Comparison of ENCODE assay signal across 22 mouse cellular contexts in the genomic region with DNA sequence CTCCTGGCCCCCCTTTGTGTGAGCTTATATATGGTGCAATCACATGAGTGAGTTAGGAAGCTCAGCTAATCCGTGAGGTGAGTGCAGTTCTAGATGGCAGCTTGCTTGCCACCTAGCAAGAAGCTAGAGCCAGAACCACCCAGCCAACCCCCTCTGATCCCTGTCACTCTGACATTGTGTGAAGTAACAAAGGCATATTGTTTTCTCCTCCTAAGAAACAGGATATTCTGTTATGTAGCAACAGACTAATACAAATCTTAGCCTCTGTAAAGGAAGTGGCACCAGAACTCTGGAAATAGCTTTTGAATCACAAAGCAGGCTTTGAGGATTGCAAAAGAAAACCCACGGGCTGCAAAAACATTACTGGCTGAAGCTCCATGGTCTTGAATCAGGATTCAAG. TPM values are rescaled to one million over a fixed set of nuclear protein-coding genes. Genes with fewer than 3 reads are reported as not detected.
DNase-seq lines count a peak whose midpoint lies in the region; ATAC-seq and TF ChIP-seq lines count a peak whose summit lies in the region.
"Had no signal": no experiment of that assay in that cellular context is flagged by ENCODE, and none has a peak within 500 bp of the region (broad histone marks: within the 10 kb centered on the region; RNA-seq: fewer than 3 reads in every experiment).

No protein-coding gene starts in this region.

- no peak for ATAC-seq in lung, postnatal 0 days
- no peak for ATAC-seq in intestine, embryonic 15.5 days
- ATAC-seq in forebrain, embryonic 15.5 days (replicated peaks), result no peak
- no peak for ATAC-seq in kidney, embryonic 14.5 days (ENCODE audit: low FRiP score, low TSS enrichment)
- ATAC-seq: midbrain, embryonic 15.5 days had no signal

- no peaks in the 10 kb centered on the region for H3K27me3 ChIP-seq in lung, postnatal 0 days (replicated peaks; ENCODE audit: insufficient read depth, low read length)
- H3K27me3 ChIP-seq in intestine, embryonic 15.5 days (replicated peaks), result no peaks in the 10 kb centered on the region
- no peaks in the 10 kb centered on the region for H3K27me3 ChIP-seq in forebrain, embryonic 15.5 days
- no peaks in the 10 kb centered on the region for H3K27me3 ChIP-seq in kidney, embryonic 14.5 days (ENCODE audit: control insufficient read depth, insufficient read depth, low read length)
- H3K27me3 ChIP-seq: liver, embryonic 13.5 days; midbrain, embryonic 15.5 days; stomach, embryonic 15.5 days had no signal

- no peaks in the 10 kb centered on the region for H3K4me1 ChIP-seq in lung, postnatal 0 days (ENCODE audit: insufficient read depth, low read depth, low read length)
- H3K4me1 ChIP-seq in bone marrow macrophage, adult 2 months (ENCODE audit: control insufficient read depth, insufficient read depth, low read length), result peaks cover 40% of the 10 kb centered on the region
- H3K4me1 ChIP-seq in intestine, embryonic 15.5 days (replicated peaks), result peaks cover 13% of the 10 kb centered on the region; the same call in 1 of the 2 replicates
- peaks cover 21% of the 10 kb centered on the region for H3K4me1 ChIP-seq in forebrain, embryonic 15.5 days
- H3K4me1 ChIP-seq in kidney, embryonic 14.5 days (ENCODE audit: control insufficient read depth, insufficient read depth, low read length), result 0 out of 2 replicates have a peak, but pooled peaks cover 6% of the 10 kb centered on the region

- TF ChIP-seq CTCF in lung, postnatal 0 days (IDR thresholded peaks at IDR 0.05), result no peak
- no peak for TF ChIP-seq CTCF in bone marrow macrophage, adult 2 months (IDR thresholded peaks at IDR 0.05; ENCODE audit: low read depth, low read length)

- 36% methylated on average over 2 of the region's 2 CpGs for WGBS in lung, postnatal 0 days
- 44% methylated on average over 2 of the region's 2 CpGs for WGBS in intestine, embryonic 15.5 days
- 37% methylated on average over 2 of the region's 2 CpGs for WGBS in forebrain, embryonic 15.5 days
- 72% methylated on average over 2 of the region's 2 CpGs for WGBS in kidney, embryonic 14.5 days

- no peak for TF ChIP-seq POLR2A in bone marrow macrophage, adult 2 months (IDR thresholded peaks at IDR 0.05; ENCODE audit: borderline replicate concordance, low read depth, low read length)

- no peak overlapping the region for H3K27ac ChIP-seq in lung, postnatal 0 days (ENCODE audit: low read length)
- peak overlapping the region; percentile 98 for H3K27ac ChIP-seq in bone marrow macrophage, adult 2 months (ENCODE audit: insufficient read depth, low read depth, low read length)
- peak overlapping the region; percentile 63 for H3K27ac ChIP-seq in intestine, embryonic 15.5 days
- H3K27ac ChIP-seq in forebrain, embryonic 15.5 days (replicated peaks), result no peak overlapping the region
- no peak overlapping the region for H3K27ac ChIP-seq in kidney, embryonic 14.5 days (ENCODE audit: low read depth, low read length)
- H3K27ac ChIP-seq: liver, embryonic 13.5 days; midbrain, embryonic 15.5 days had no signal

- peaks cover 5% of the 10 kb centered on the region; the same call in 1 of the 2 replicates for H3K36me3 ChIP-seq in lung, postnatal 0 days (ENCODE audit: insufficient read depth, low read length)
- peaks cover 4% of the 10 kb centered on the region; the same call in 1 of the 2 replicates for H3K36me3 ChIP-seq in intestine, embryonic 15.5 days
- peaks cover 14% of the 10 kb centered on the region; the same call in 1 of the 2 replicates for H3K36me3 ChIP-seq in forebrain, embryonic 15.5 days
- H3K36me3 ChIP-seq in kidney, embryonic 14.5 days (ENCODE audit: control insufficient read depth, insufficient read depth, low read length), result peaks cover 18% of the 10 kb centered on the region
- H3K36me3 ChIP-seq: midbrain, embryonic 15.5 days; stomach, embryonic 15.5 days had no signal

- H3K9me3 ChIP-seq in lung, postnatal 0 days (ENCODE audit: low read length), result no peaks in the 10 kb centered on the region
- H3K9me3 ChIP-seq in intestine, embryonic 15.5 days, result no peaks in the 10 kb centered on the region
- no peaks in the 10 kb centered on the region for H3K9me3 ChIP-seq in forebrain, embryonic 15.5 days
- H3K9me3 ChIP-seq in kidney, embryonic 14.5 days (ENCODE audit: control insufficient read depth, low read length), result no peaks in the 10 kb centered on the region
- H3K9me3 ChIP-seq: G1E; liver, embryonic 13.5 days; midbrain, embryonic 15.5 days; stomach, embryonic 15.5 days had no signal

- TF ChIP-seq EP300 in lung, postnatal 0 days (IDR thresholded peaks at IDR 0.05), result no peak

- no peak overlapping the region for H3K4me2 ChIP-seq in lung, postnatal 0 days (replicated peaks; ENCODE audit: low read depth, low read length)
- H3K4me2 ChIP-seq in intestine, embryonic 15.5 days (replicated peaks), result peak overlapping the region; percentile 14; the same call in 1 of the 2 replicates
- H3K4me2 ChIP-seq in forebrain, embryonic 15.5 days (replicated peaks), result no peak overlapping the region
- H3K4me2 ChIP-seq in kidney, embryonic 14.5 days (replicated peaks; ENCODE audit: low read depth, low read length), result no peak overlapping the region
- H3K4me2 ChIP-seq: liver, embryonic 13.5 days; midbrain, embryonic 15.5 days; stomach, embryonic 15.5 days had no signal

- 0 out of 2 replicates have a peak overlapping the region, but pooled peaks have one; percentile 8 for H3K9ac ChIP-seq in lung, postnatal 0 days (replicated peaks; ENCODE audit: low read depth)
- no peak overlapping the region for H3K9ac ChIP-seq in intestine, embryonic 15.5 days
- H3K9ac ChIP-seq in forebrain, embryonic 15.5 days (replicated peaks), result no peak overlapping the region
- no peak overlapping the region for H3K9ac ChIP-seq in kidney, embryonic 14.5 days (ENCODE audit: low read depth, low read length)
- H3K9ac ChIP-seq: liver, embryonic 13.5 days; midbrain, embryonic 15.5 days; stomach, embryonic 15.5 days had no signal

- H3K4me3 ChIP-seq in lung, postnatal 0 days (ENCODE audit: low read depth, low read length), result no peak overlapping the region
- H3K4me3 ChIP-seq in bone marrow macrophage, adult 2 months (ENCODE audit: insufficient read depth, low read length), result peak overlapping the region; percentile 10; the same call in 1 of the 2 replicates
- H3K4me3 ChIP-seq in intestine, embryonic 15.5 days (replicated peaks), result no peak overlapping the region
- no peak overlapping the region for H3K4me3 ChIP-seq in forebrain, embryonic 15.5 days
- H3K4me3 ChIP-seq in kidney, embryonic 14.5 days (ENCODE audit: low read length), result no peak overlapping the region
- H3K4me3 ChIP-seq: liver, embryonic 13.5 days; midbrain, embryonic 15.5 days; stomach, embryonic 15.5 days had no signal

- DNase-seq in lung, postnatal 0 days (ENCODE audit: low spot score), result peak; percentile 26
- no peak for DNase-seq in lung, postnatal 14 days
- peak; percentile 49 for DNase-seq in 416B (ENCODE audit: low read depth)
- no peak for DNase-seq in testis, postnatal 10 days (ENCODE audit: low spot score)
- DNase-seq: adrenal gland, postnatal 25 days; cerebellum, adult 9-11 months; embryo, embryonic 11 days; gastrocnemius, postnatal 25 days; kidney, adult 11 months; kidney, postnatal 14 days; layer of hippocampus, adult 9-11 months; liver, embryonic 13.5 days had no signal

RNA-seq across cellular contexts. Expression of a gene that starts 4.3 kb away (rescaled TPM):
- polyA plus RNA-seq in lung, postnatal 0 days (2015; fragmentation: Nextera tagmentation; extraction: Ambion mirVana), result 41.8 and 45.6 TPM in 2 replicates
- 35.7 and 40.1 TPM in 2 replicates for polyA plus RNA-seq in bone marrow macrophage, adult 2 months (2012; ENCODE audit: insufficient read depth, insufficient read length, missing spikeins)
- polyA plus RNA-seq in intestine, embryonic 15.5 days (2015; fragmentation: Nextera tagmentation; extraction: Ambion mirVana), result 169 and 187 TPM in 2 replicates
- 154 and 159 TPM in 2 replicates for polyA plus RNA-seq in forebrain, embryonic 15.5 days (2015; fragmentation: Nextera tagmentation; extraction: Ambion mirVana)
- polyA plus RNA-seq in kidney, embryonic 14.5 days (2014; fragmentation: Nextera tagmentation; extraction: Ambion mirVana), result 135 and 148 TPM in 2 replicates

RNA-seq across cellular contexts. Expression of a gene that starts 26.4 kb away (rescaled TPM):
- 0.88 and 1.2 TPM in 2 replicates for polyA plus RNA-seq in lung, postnatal 0 days (2015; fragmentation: Nextera tagmentation; extraction: Ambion mirVana)
- polyA plus RNA-seq in bone marrow macrophage, adult 2 months (2012; ENCODE audit: insufficient read depth, insufficient read length, missing spikeins), result not detected in 2 replicates
- polyA plus RNA-seq in intestine, embryonic 15.5 days (2015; fragmentation: Nextera tagmentation; extraction: Ambion mirVana), result not detected in 2 replicates
- not detected in 2 replicates for polyA plus RNA-seq in forebrain, embryonic 15.5 days (2015; fragmentation: Nextera tagmentation; extraction: Ambion mirVana)
- polyA plus RNA-seq in kidney, embryonic 14.5 days (2014; fragmentation: Nextera tagmentation; extraction: Ambion mirVana), result 0.60 TPM in 1 of 2 replicates, not detected in the other
- polyA plus RNA-seq: G1E; heart, embryonic 14.5 days; liver, embryonic 13.5 days; lung, embryonic 16.5 days; neural tube, embryonic 11.5 days had no signal

RNA-seq across cellular contexts. Expression of a gene that starts 27.6 kb away (rescaled TPM):
- 0.17 TPM in 1 of 2 replicates, not detected in the other for polyA plus RNA-seq in lung, postnatal 0 days (2015; fragmentation: Nextera tagmentation; extraction: Ambion mirVana)
- polyA plus RNA-seq in bone marrow macrophage, adult 2 months (2012; ENCODE audit: insufficient read depth, insufficient read length, missing spikeins), result not detected in 2 replicates
- 0.45 and 0.56 TPM in 2 replicates for polyA plus RNA-seq in intestine, embryonic 15.5 days (2015; fragmentation: Nextera tagmentation; extraction: Ambion mirVana)
- polyA plus RNA-seq in forebrain, embryonic 15.5 days (2015; fragmentation: Nextera tagmentation; extraction: Ambion mirVana), result 0.27 and 0.29 TPM in 2 replicates
- 0.20 and 0.24 TPM in 2 replicates for polyA plus RNA-seq in kidney, embryonic 14.5 days (2014; fragmentation: Nextera tagmentation; extraction: Ambion mirVana)
- polyA plus RNA-seq: G1E; heart, embryonic 14.5 days; liver, embryonic 13.5 days had no signal

Comparison
In these comparisons a context has a peak if more than half of its experiments do, and no peak if none do; other contexts are left out.
1. DNase-seq: peak in lung, postnatal 0 days (single experiment) and 416B (single experiment); none in lung, postnatal 14 days (single experiment) and testis, postnatal 10 days (single experiment).
2. H3K27ac ChIP-seq: peak in bone marrow macrophage, adult 2 months (single experiment) and intestine, embryonic 15.5 days (single experiment); none in lung, postnatal 0 days (single experiment), forebrain, embryonic 15.5 days (single experiment) and kidney, embryonic 14.5 days (single experiment).